Mouse (Mus musculus): ENCODE results near the gene Snx25.

GRCm38 (mm10) chr8:46140376-46141120, 11.4 kb downstream of the Snx25 start:
- no peak for TF ChIP-seq CTCF (IDR thresholded peaks at IDR 0.05; ENCODE audit: low read depth)
- no peak for TF ChIP-seq EP300 (IDR thresholded peaks at IDR 0.05; ENCODE audit: low read depth)
